Mouse (Mus musculus): ENCODE measurements around the gene Fbxl13. TPM values are rescaled to one million over a fixed set of nuclear protein-coding genes. Genes with fewer than 3 reads are reported as not detected.

The Fbxl13 gene
- total and polyA plus RNA-seq, 3 experiments = 0.13 to 0.23 TPM; not detected in 1

- TF ChIP-seq RAD21 (IDR thresholded peaks at IDR 0.05; ENCODE audit: low read depth, low read length) = no peak
- no peak for TF ChIP-seq CHD1 (IDR thresholded peaks at IDR 0.05; ENCODE audit: low read depth, low read length)
- no peak for TF ChIP-seq TCF12 (IDR thresholded peaks at IDR 0.05; ENCODE audit: low read depth, low read length)
- Histone ChIP-seq H3K27me3 (ENCODE audit: control insufficient read depth in 1 of 2, insufficient read depth in 2 of 2, low read length in 2 of 2) (peaks cover 0 to 3% of the 10 kb centered on the region in 2 experiments; a peak in 3 of 4 replicates), H3K4me1 (ENCODE audit: control insufficient read depth in 1 of 2, insufficient read depth in 2 of 2, low read length in 2 of 2) (no peaks in the 10 kb centered on the region), H3K79me2 (ENCODE audit: control insufficient read depth, insufficient read depth, low read length, poor library complexity) (no peaks in the 10 kb centered on the region), H3K36me3 (ENCODE audit: control insufficient read depth in 1 of 2, insufficient read depth in 2 of 2, low read length in 2 of 2) (no peaks in the 10 kb centered on the region), H3K9me3 (replicated peaks; ENCODE audit: insufficient read depth, low read length) (no peaks in the 10 kb centered on the region), H3K4me3 (ENCODE audit: control insufficient read depth in 1 of 2, insufficient read depth in 1 of 2, low read depth in 2 of 2, low read length in 2 of 2) (no peak overlapping the region), H3K27ac (ENCODE audit: control insufficient read depth, low read depth, low read length) (no peak overlapping the region), H3K9ac (ENCODE audit: control insufficient read depth, low read depth, low read length, poor library complexity, severe bottlenecking) (no peak overlapping the region)
- no peak for DNase-seq (ENCODE audit: low read depth, low spot score)
Observed at GRCm38 (mm10) chr5:21496321-21496720, 149.1 kb downstream of the Fbxl13 start.

GRCm38 (mm10) chr5:21494781-21495180 is 150.7 kb downstream of the Fbxl13 start:
- peaks cover 0 to 1% of the 10 kb centered on the region in 2 experiments; a peak in 2 of 4 replicates for H3K27me3 ChIP-seq (ENCODE audit: control insufficient read depth in 1 of 2, insufficient read depth in 2 of 2, low read length in 2 of 2)
- no peak overlapping the region for H3K27ac ChIP-seq (ENCODE audit: control insufficient read depth, low read depth, low read length)
- DNase-seq (ENCODE audit: low read depth, low spot score) = peak; percentile 65
- H3K9ac ChIP-seq (ENCODE audit: control insufficient read depth, low read depth, low read length, poor library complexity, severe bottlenecking) = no peak overlapping the region
- no peak overlapping the region; a peak in 1 of 4 replicates for H3K4me3 ChIP-seq (ENCODE audit: control insufficient read depth in 1 of 2, insufficient read depth in 1 of 2, low read depth in 2 of 2, low read length in 2 of 2)
- H3K36me3 ChIP-seq (ENCODE audit: control insufficient read depth in 1 of 2, insufficient read depth in 2 of 2, low read length in 2 of 2) = no peaks in the 10 kb centered on the region
- H3K4me1 ChIP-seq (ENCODE audit: control insufficient read depth in 1 of 2, insufficient read depth in 2 of 2, low read length in 2 of 2) = no peaks in the 10 kb centered on the region
- H3K79me2 ChIP-seq (ENCODE audit: control insufficient read depth, insufficient read depth, low read length, poor library complexity) = no peaks in the 10 kb centered on the region
- H3K9me3 ChIP-seq (replicated peaks; ENCODE audit: insufficient read depth, low read length) = no peaks in the 10 kb centered on the region
- TF ChIP-seq CHD2 (IDR thresholded peaks at IDR 0.05; ENCODE audit: low read length) (no peak), CHD1 (IDR thresholded peaks at IDR 0.05; ENCODE audit: low read depth, low read length) (no peak), MEF2A (IDR thresholded peaks at IDR 0.05; ENCODE audit: extremely low read depth, insufficient replicate concordance, low read depth, low read length, poor library complexity, severe bottlenecking) (no peak), UBTF (IDR thresholded peaks at IDR 0.05; ENCODE audit: borderline replicate concordance, insufficient read depth, low read depth, low read length) (no peak), MAFK (IDR thresholded peaks at IDR 0.05; ENCODE audit: borderline replicate concordance, low read depth, low read length) (no peak), ZKSCAN1 (IDR thresholded peaks at IDR 0.05; ENCODE audit: low read depth, low read length) (no peak), GATA1 (IDR thresholded peaks at IDR 0.05; ENCODE audit: low read depth, low read length) (no peak), SMC3 (IDR thresholded peaks at IDR 0.05; ENCODE audit: low read depth, low read length) (peak; percentile 12; the same call in 1 of the 2 replicates), POLR2A (IDR thresholded peaks at IDR 0.05; ENCODE audit: control insufficient read depth in 1 of 2, insufficient read depth in 1 of 2, low read depth in 1 of 2, low read length in 2 of 2, poor library complexity in 1 of 2) (no peak), ELF1 (IDR thresholded peaks at IDR 0.05; ENCODE audit: low read depth, low read length) (no peak), ZC3H11A (IDR thresholded peaks at IDR 0.05; ENCODE audit: low read depth, low read length) (no peak), MAX (IDR thresholded peaks at IDR 0.05; ENCODE audit: low read length) (no peak), HCFC1 (IDR thresholded peaks at IDR 0.05; ENCODE audit: low read depth, low read length) (peak; percentile 41; the same call in 1 of the 2 replicates)
